Mouse (Mus musculus) hindbrain, embryonic 11.5 days (tissue): ENCODE results near the gene Mta2. TPM values are rescaled to one million over a fixed set of nuclear protein-coding genes. Genes with fewer than 3 reads are reported as not detected.

Source experiments
- ATAC-seq: fragments of 200-750 bp; cut with Nextera tagmentation; 2 replicates; pipeline ENCODE4 v1.8.0; 2017; ENCODE audit warnings: mild to moderate bottlenecking, moderate TSS enrichment, moderate library complexity; ENCODE audit not compliant: low FRiP score
- DNase-seq: peaks from one replicate; pipeline ENCODE4 v3.0.0-alpha.2; 2015; ENCODE audit warnings: low spot score
- H3K27ac ChIP-seq: fragments of 300-500 bp; sonication (generic); 2 replicates; pipeline ENCODE4 v1.5.1; 2014; ENCODE audit warnings: mild to moderate bottlenecking, low read depth, low read length
- H3K27me3 ChIP-seq: fragments of 300-500 bp; sonication (generic); 2 replicates; pipeline ENCODE4 v1.6.1; 2014; ENCODE audit warnings: mild to moderate bottlenecking, low read length, moderate library complexity, mixed read lengths; ENCODE audit not compliant: control insufficient read depth, insufficient read depth
- H3K36me3 ChIP-seq: fragments of 300-500 bp; sonication (generic); 2 replicates; pipeline ENCODE4 v1.6.1; 2014; ENCODE audit warnings: mild to moderate bottlenecking, low read length, moderate library complexity, mixed read lengths; ENCODE audit not compliant: control insufficient read depth, insufficient read depth
- H3K4me1 ChIP-seq: fragments of 300-500 bp; sonication (generic); replicated peaks from 2 replicates; pipeline ENCODE4 v1.6.1; 2014; ENCODE audit warnings: low read length, mixed read lengths; ENCODE audit not compliant: control insufficient read depth, insufficient read depth
- H3K4me2 ChIP-seq: fragments of 300-500 bp; sonication (generic); replicated peaks from 2 replicates; pipeline ENCODE4 v1.6.1; 2014; ENCODE audit warnings: mild to moderate bottlenecking, low read depth, low read length
- H3K4me3 ChIP-seq: fragments of 300-500 bp; sonication (generic); 2 replicates; pipeline ENCODE4 v1.5.1; 2014; ENCODE audit warnings: low read depth, low read length
- H3K9ac ChIP-seq: fragments of 300-500 bp; sonication (generic); 2 replicates; pipeline ENCODE4 v1.6.1; 2014; ENCODE audit warnings: low read depth, low read length
- H3K9me3 ChIP-seq: fragments of 300-500 bp; sonication (generic); 2 replicates; pipeline ENCODE4 v1.6.1; 2016; ENCODE audit warnings: low read length; ENCODE audit not compliant: control insufficient read depth
- WGBS: fragments of 180-500 bp; shearing (Covaris S2); extraction: QIAGEN DNeasy Blood & Tissue Kit; methylation state at CpG from one replicate; pipeline ENCODE4 v1.1.7; 2014; 5-methylcytosine and 5-hydroxymethylcytosine counted together
- polyA plus RNA-seq: library from polyadenylated mRNA; unstranded; fragments of >200 nt; fragmentation: Nextera tagmentation; extraction: Ambion mirVana; gene quantifications from 2 replicates; pipeline ENCODE4 v1.2.1, GENCODE M21; 2014

Mta2 gene
- polyA plus RNA-seq, 1 experiment from 2014 or later: 45.6 TPM

DNA sequence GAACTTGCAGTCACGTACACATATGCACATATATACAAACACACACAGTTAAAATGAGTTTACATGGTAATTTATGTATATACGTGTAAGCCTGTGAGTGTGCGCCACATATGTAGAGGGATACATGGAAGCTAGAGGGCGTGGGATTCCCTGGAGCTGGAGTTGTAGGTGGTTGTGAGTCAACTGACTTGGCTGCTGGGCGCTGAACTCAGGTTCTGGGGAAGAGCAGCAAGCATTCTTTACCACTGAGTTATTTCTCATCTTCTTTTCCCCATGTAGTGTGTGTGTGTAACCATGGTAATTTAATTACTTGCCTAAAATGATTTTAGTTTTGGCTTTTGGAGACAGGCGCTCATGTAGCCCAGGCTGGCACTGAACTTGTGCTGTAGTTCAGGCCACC is 54.9 kb downstream of the Mta2 start:
- no peak overlapping the region for H3K9ac ChIP-seq
- ATAC-seq: no peak
- no peak overlapping the region for H3K4me2 ChIP-seq
- no peaks in the 10 kb centered on the region for H3K27me3 ChIP-seq
- 93% methylated on average over 6 of the region's 6 CpGs for WGBS
- no peaks in the 10 kb centered on the region for H3K9me3 ChIP-seq
- no peak overlapping the region for H3K27ac ChIP-seq
- no peak for DNase-seq
- H3K36me3 ChIP-seq: no peaks in the 10 kb centered on the region
- no peaks in the 10 kb centered on the region for H3K4me1 ChIP-seq
- no peak overlapping the region for H3K4me3 ChIP-seq

- ATAC-seq (no peak), DNase-seq (no peak)
- no peaks in the 10 kb centered on the region for H3K4me1 ChIP-seq
- H3K36me3 ChIP-seq: no peaks in the 10 kb centered on the region
- no peaks in the 10 kb centered on the region for H3K27me3 ChIP-seq
- 76% methylated on average over 4 of the region's 4 CpGs for WGBS
- no peak overlapping the region for H3K4me2 ChIP-seq
- no peaks in the 10 kb centered on the region for H3K9me3 ChIP-seq
- no peak overlapping the region for H3K4me3 ChIP-seq
- no peak overlapping the region for H3K9ac ChIP-seq
- no peak overlapping the region for H3K27ac ChIP-seq
Observed at GRCm38 (mm10) chr19:8997546-8997945, 55.9 kb downstream of the Mta2 start.

DNA sequence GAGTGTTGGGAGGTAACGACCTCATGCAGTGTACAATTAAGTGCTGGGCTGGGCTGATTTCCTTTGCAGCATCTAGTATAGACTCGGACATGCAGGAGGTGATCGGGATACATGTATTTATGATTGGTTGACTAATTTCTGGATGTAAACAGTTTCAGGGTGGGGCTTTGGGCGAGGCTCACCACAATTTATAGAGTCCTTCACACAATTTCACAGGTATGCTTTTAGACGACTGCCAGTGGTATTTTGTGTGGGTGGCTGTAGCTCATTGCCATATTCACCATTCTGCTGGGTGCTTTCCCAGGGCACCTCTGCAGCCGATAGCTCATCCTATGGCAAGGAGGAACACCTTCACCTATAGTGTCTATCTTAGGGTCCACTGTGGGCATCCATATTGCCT is 56.9 kb downstream of the Mta2 start:
- H3K27ac ChIP-seq: no peak overlapping the region
- no peaks in the 10 kb centered on the region for H3K4me1 ChIP-seq
- DNase-seq (no peak), ATAC-seq (no peak)
- no peaks in the 10 kb centered on the region for H3K36me3 ChIP-seq
- H3K9ac ChIP-seq: no peak overlapping the region
- H3K27me3 ChIP-seq: no peaks in the 10 kb centered on the region
- no peaks in the 10 kb centered on the region for H3K9me3 ChIP-seq
- H3K4me3 ChIP-seq: no peak overlapping the region
- WGBS: 94% methylated on average over 6 of the region's 6 CpGs
- H3K4me2 ChIP-seq: no peak overlapping the region

DNA sequence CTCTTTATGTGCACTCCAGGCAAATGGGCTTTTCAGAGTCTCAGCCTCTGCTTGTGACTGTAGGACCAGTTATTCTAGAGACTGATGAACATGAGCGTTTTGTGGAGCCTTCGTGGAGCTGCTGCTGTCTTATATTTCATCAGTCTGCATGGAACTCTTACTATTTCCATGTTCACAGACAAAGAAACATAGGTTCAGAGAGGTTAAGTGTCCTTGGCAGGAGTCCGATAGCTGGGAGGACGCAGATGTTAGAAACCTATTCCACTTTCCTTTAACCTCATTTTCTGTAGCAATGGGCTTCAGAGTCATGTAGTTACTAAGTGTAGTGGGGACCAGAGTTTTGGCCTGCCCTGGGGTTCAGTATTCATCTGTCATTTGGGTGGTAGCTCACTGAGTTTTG is 57.5 kb downstream of the Mta2 start:
- Histone ChIP-seq H3K4me1 (no peaks in the 10 kb centered on the region), H3K9me3 (no peaks in the 10 kb centered on the region), H3K4me3 (no peak overlapping the region), H3K36me3 (no peaks in the 10 kb centered on the region), H3K27ac (no peak overlapping the region), H3K4me2 (no peak overlapping the region), H3K9ac (no peak overlapping the region), H3K27me3 (no peaks in the 10 kb centered on the region)
- DNase-seq (no peak), ATAC-seq (no peak)
- 96% methylated on average over 4 of the region's 4 CpGs for WGBS

Other genes starting within 250 kb of the Mta2 start
- 123 and 136 TPM in 2 replicates for gene Slc3a2, start 218.5 kb upstream of the Mta2 start, polyA plus RNA-seq
- 83.6 and 87.1 TPM in 2 replicates for gene Wdr74, start 206.0 kb upstream of the Mta2 start, polyA plus RNA-seq
- 1.6 and 2.6 TPM in 2 replicates for gene 1700092M07Rik, start 201.2 kb upstream of the Mta2 start, polyA plus RNA-seq
- gene Stx5a, start 200.5 kb upstream of the Mta2 start, polyA plus RNA-seq: 100 and 111 TPM in 2 replicates
- gene Nxf1, start 184.8 kb upstream of the Mta2 start, polyA plus RNA-seq: 213 and 224 TPM in 2 replicates
- gene Tmem223, start 170.9 kb upstream of the Mta2 start, polyA plus RNA-seq: 192 and 194 TPM in 2 replicates
- 46.4 and 50.8 TPM in 2 replicates for gene Tmem179b, start 167.4 kb upstream of the Mta2 start, polyA plus RNA-seq
- 15.4 and 17.1 TPM in 2 replicates for gene Taf6l, start 155.5 kb upstream of the Mta2 start, polyA plus RNA-seq
- 184 and 194 TPM in 2 replicates for gene Polr2g, start 143.3 kb upstream of the Mta2 start, polyA plus RNA-seq
- gene Zbtb3, start 139.3 kb upstream of the Mta2 start, polyA plus RNA-seq: 5.7 and 7.5 TPM in 2 replicates
- 47.0 and 53.1 TPM in 2 replicates for gene Ttc9c, start 122.5 kb upstream of the Mta2 start, polyA plus RNA-seq
- gene Hnrnpul2, start 121.9 kb upstream of the Mta2 start, polyA plus RNA-seq: 7.0 and 10.1 TPM in 2 replicates
- gene AC129217.1, start 112.1 kb upstream of the Mta2 start, polyA plus RNA-seq: not detected in 2 replicates
- 55.6 and 59.6 TPM in 2 replicates for gene Bscl2, start 104.4 kb upstream of the Mta2 start, polyA plus RNA-seq
- gene Gng3, start 102.7 kb upstream of the Mta2 start, polyA plus RNA-seq: 158 TPM in 2 replicates
- gene Lrrn4cl, start 91.1 kb upstream of the Mta2 start, polyA plus RNA-seq: 0.32 and 0.37 TPM in 2 replicates
- gene Ubxn1, start 70.4 kb upstream of the Mta2 start, polyA plus RNA-seq: 164 and 180 TPM in 2 replicates
- gene Uqcc3, start 61.0 kb upstream of the Mta2 start, polyA plus RNA-seq: 56.1 and 57.2 TPM in 2 replicates
- gene Lbhd1, start 58.1 kb upstream of the Mta2 start, polyA plus RNA-seq: 89.6 and 103 TPM in 2 replicates
- gene Gm49403, start 57.9 kb upstream of the Mta2 start, polyA plus RNA-seq: not detected in 2 replicates
- 107 and 112 TPM in 2 replicates for gene 1810009A15Rik, start 53.0 kb upstream of the Mta2 start, polyA plus RNA-seq
- gene Gm49416, start 52.9 kb upstream of the Mta2 start, polyA plus RNA-seq: not detected in 2 replicates
- 26.1 and 32.1 TPM in 2 replicates for gene Ints5, start 48.9 kb upstream of the Mta2 start, polyA plus RNA-seq
- gene Ganab, start 43.8 kb upstream of the Mta2 start, polyA plus RNA-seq: 89.8 and 102 TPM in 2 replicates
- 43.5 and 45.8 TPM in 2 replicates for gene B3gat3, start 21.5 kb upstream of the Mta2 start, polyA plus RNA-seq
- 1.0 and 1.1 TPM in 2 replicates for gene Rom1, start 12.5 kb upstream of the Mta2 start, polyA plus RNA-seq
- gene Eml3, start 12.3 kb upstream of the Mta2 start, polyA plus RNA-seq: 6.5 and 7.8 TPM in 2 replicates
- gene Tut1, start 12.0 kb downstream of the Mta2 start, polyA plus RNA-seq: 23.7 and 27.8 TPM in 2 replicates
- gene Eef1g, start 25.2 kb downstream of the Mta2 start, polyA plus RNA-seq: 462 and 475 TPM in 2 replicates
- gene Ahnak, start 47.4 kb downstream of the Mta2 start, polyA plus RNA-seq: 6.0 and 14.1 TPM in 2 replicates
- not detected in 2 replicates for gene Scgb1a1, start 146.1 kb downstream of the Mta2 start, polyA plus RNA-seq
- gene Asrgl1, start 193.8 kb downstream of the Mta2 start, polyA plus RNA-seq: 14.9 and 15.6 TPM in 2 replicates